Mouse (Mus musculus) liver, postnatal 0 days (tissue): Measurements from ENCODE around the gene Duoxa1.

Source experiments
- CTCF ChIP-seq: sonication (generic); IDR thresholded peaks from 2 replicates; pipeline ENCODE4 v1.5.1; 2016; ENCODE audit warnings: antibody characterized with exemption, low read depth
- EP300 ChIP-seq: IDR thresholded peaks from 2 replicates; pipeline ENCODE4 v1.6.1; 2016; ENCODE audit warnings: antibody characterized with exemption, low read depth, mild to moderate bottlenecking

- no peak for TF ChIP-seq CTCF
- TF ChIP-seq EP300, result no peak
Observed at GRCm38 (mm10) chr2:122354191-122354929, 40.8 kb upstream of the Duoxa1 start.
